Mouse (Mus musculus) heart, postnatal 14 days (tissue): ENCODE measurements around the gene Bnip1. TPM values are rescaled to one million over a fixed set of nuclear protein-coding genes. Genes with fewer than 3 reads are reported as not detected.

ENCODE experiments used
- DNase-seq, 2 experiments: peaks; one replicate each; pipeline ENCODE4 v3.0.0; 2021 to 2022
- intact Hi-C: fragments of 180-260 bp; cut with DNase I; formaldehyde crosslinking; loops from one replicate; pipeline ENCODE4 v1.15.1; 2025
- total RNA-seq, 2 experiments: library from RNA; stranded (reverse); gene quantifications; 2 replicates each; pipeline ENCODE4 v1.2.3; 2021

The Bnip1 gene
- total RNA-seq, 2 experiments from 2014 or later, result 27.0 to 32.0 TPM

GRCm38 (mm10) chr17:26791580-26791979 lies 10.7 kb downstream of the Bnip1 start:
- intact Hi-C loops, result no loop called here
- DNase-seq, result no peak

DNA sequence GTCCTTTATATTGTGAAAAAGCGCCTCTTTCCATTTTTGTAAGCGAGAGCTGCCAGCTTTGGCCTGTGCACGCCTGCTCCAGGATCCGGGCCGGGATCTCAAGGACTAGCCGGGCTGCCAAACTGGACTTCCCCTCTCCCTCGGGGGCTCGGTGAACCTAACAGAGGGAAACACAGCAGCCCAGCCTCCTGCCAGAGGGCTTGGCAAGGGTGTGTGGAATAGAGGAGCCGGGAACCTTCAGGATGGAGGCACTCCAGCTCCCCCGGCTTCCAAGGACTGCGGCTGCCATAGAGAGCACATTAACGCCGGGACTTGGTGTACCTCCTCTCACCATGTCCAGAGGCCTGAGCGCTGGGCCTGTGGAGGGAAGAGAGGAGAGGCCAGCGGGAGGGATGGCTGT lies 11.2 kb downstream of the Bnip1 start:
- intact Hi-C loops, result no loop called here
- DNase-seq, result peak; percentile 25 to 38

DNA sequence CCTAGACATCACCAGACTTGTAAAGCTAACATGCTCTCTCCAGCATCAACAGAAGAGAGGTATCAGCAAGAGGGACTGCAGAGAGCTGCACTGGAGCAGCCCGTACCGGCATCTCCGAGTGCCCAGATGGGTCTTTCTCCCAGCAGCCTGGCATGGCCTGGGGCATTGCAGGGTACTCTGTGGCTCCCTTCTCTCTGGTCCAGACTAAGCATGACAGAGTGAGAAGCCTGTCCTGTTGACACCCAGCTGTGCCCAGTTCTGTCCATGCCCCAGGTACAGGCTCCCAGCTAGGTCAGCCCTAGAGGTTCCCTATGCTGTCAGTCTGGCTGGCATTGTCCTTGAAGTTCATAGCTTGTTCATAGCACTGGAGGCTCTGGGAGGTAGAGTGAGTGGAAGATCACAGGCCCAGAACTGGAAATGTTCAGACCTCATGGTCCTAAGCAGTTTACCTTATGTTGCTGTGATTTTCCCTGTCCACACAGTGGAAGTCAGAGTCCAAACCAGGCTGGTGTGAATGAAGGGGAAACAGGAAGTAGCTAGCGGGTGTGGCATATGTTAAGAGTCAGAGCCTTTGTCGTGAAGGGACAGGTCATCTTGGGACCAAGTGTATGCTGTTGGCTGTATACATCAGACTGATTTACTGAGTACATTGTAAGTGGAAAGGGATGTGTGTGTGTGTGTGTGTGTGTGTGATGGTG lies 12.4 kb downstream of the Bnip1 start:
- intact Hi-C loops, result no loop called here
- DNase-seq, result no peak

- DNase-seq, result peak; percentile 60 to 81
- intact Hi-C loops, result loop anchor here (1.0 kb wide), 1 partner anchor 92 kb away; no protein-coding TSS in a partner anchor
Observed at GRCm38 (mm10) chr17:26794744-26795143, 13.9 kb downstream of the Bnip1 start.

DNA sequence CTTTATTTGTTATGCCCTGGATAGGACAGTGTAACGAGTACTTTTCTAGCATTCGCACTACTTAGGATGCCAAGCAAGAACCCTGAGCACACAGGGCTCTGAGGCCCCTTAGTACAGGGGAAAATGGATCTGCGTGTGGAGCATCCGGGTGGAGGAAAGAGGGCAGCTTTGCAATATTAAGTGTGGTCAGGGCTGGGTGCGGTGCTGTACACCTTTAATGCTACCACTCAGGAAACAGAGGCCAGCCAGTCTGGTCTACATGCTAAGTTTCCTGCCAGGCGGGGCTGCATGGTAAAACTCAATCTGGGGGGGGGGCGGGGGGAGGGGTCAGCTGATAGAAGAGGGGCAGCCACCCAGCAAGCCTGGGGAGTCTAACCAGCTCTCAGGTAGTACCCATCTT lies 14.5 kb downstream of the Bnip1 start:
- no peak for DNase-seq
- intact Hi-C loops, result loop anchor here (1.0 kb wide), 1 partner anchor 91 kb away; no protein-coding TSS in a partner anchor

GRCm38 (mm10) chr17:26797379-26798128 lies 16.7 kb downstream of the Bnip1 start:
- no peak for DNase-seq
- intact Hi-C loops, result no loop called here

GRCm38 (mm10) chr17:26802886-26803285 lies 22.0 kb downstream of the Bnip1 start:
- intact Hi-C loops, result no loop called here
- DNase-seq, result no peak

- intact Hi-C loops, result no loop called here
- no peak for DNase-seq
Observed at GRCm38 (mm10) chr17:26812607-26813006, 31.7 kb downstream of the Bnip1 start.

- intact Hi-C loops, result no loop called here
Observed at GRCm38 (mm10) chr17:26813497-26813896, 32.6 kb downstream of the Bnip1 start.

GRCm38 (mm10) chr17:26816810-26817209 lies 35.9 kb downstream of the Bnip1 start:
- DNase-seq, result no peak
- intact Hi-C loops, result no loop called here

More at GRCm38 (mm10) chr17:26813497-26813896, 32.6 kb downstream of the Bnip1 start:
- DNase-seq, result no peak

DNA sequence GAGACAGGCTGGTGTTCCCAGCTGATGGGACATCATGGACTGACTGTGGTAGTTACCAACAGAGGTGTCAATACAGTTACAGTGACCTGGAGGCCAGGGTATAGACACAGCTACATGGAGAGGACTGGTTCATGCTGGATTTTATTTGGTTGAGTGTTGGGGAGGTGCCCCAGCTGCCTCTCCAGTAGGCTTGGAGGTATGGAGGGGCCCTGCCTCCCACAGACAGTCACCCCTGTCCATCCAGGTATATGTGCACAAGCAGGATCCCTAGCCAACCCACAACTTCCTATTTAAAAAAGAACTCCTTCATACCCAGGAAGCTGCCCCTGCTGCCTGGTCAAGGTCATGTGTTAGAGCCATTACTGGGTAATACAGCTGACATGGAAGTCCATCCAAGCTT lies 36.9 kb downstream of the Bnip1 start:
- DNase-seq, result no peak
- intact Hi-C loops, result no loop called here

DNA sequence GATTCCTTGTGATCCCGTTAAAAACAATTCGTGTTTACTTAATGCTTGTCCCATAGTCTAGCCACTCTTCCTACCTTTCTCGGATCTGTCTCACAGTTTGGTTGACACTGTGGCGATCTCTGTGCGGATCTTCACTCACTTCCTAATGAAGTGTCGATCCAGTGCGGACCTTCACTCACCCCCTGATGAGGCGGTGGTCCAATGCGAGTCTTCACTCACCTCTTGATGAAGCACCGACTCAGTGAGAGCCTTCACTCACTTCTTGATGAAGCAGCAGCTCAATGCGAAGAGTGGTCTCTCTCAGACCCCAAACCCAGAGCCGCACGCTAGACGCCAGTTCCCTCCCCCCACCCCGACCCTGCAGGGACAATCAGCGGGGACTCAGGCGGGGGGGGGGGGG lies 45.3 kb downstream of the Bnip1 start:
- DNase-seq, result no peak
- intact Hi-C loops, result no loop called here

GRCm38 (mm10) chr17:26833806-26834205 lies 52.9 kb downstream of the Bnip1 start:
- DNase-seq, result no peak
- intact Hi-C loops, result no loop called here

- intact Hi-C loops, result no loop called here
- no peak for DNase-seq
Observed at GRCm38 (mm10) chr17:26834302-26834965, 53.6 kb downstream of the Bnip1 start.

DNA sequence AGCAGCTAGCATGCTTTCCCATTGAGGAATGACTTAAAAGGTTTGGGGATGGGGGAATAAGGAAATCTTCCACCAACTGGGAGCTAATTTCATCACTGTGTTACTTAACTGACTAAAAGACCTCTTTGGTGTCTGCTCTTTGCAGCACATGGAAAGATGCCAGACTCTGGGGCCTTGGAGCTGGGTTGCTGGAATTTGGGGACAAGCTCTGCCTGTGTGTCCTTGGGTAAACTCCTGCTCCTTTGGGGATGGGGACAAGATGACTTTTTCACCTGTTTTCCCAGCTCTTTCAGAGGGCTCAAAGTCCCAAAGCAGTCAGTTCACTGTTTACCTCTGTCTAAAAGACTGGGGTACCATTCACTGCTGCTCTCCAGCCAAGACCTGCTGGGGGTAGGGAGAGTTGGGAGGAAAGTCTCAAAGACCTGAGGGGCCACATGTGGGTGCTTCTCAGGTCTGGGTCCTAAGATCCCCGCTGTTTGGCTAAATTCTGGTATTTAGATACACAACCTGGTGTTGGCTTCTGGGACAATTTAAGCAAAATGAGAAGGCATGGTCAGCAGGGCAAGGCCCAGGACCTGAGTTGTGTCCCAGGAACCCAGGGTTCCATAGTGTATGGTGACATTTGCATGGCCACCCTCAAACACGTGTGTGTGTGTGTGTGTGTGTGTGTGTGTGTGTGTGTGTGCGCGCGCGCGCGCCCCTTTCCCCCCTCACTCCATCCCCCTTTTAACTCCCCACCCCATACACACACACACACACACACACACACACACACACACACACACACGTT lies 54.3 kb downstream of the Bnip1 start:
- intact Hi-C loops, result no loop called here
- peak in 1 of 2 experiments; percentile 22 for DNase-seq

DNA sequence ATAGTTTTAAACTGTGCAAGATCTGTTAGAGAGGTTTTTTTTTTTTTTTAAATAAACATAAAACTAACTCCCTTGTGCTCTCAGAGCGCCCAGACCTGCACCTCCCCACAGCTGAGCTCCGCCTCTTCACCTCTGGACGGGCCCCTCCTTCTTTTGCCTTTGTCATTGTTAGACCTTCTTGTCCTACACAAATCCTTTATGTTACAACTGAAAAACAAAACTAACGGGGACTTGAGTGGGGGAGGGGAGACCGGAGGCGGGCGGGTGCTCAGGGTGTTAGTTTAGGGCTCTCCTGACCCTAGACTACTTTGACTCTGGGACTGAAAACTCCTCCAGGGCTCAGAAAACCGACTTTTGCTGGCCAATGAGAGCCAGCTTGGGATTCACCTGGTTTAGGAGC lies 55.1 kb downstream of the Bnip1 start:
- no peak for DNase-seq
- intact Hi-C loops, result no loop called here

GRCm38 (mm10) chr17:26836377-26836776 lies 55.5 kb downstream of the Bnip1 start:
- intact Hi-C loops, result no loop called here
- no peak for DNase-seq

- intact Hi-C loops, result no loop called here
- peak in 1 of 2 experiments; percentile 9 for DNase-seq
Observed at GRCm38 (mm10) chr17:26836786-26837545, 56.1 kb downstream of the Bnip1 start.

DNA sequence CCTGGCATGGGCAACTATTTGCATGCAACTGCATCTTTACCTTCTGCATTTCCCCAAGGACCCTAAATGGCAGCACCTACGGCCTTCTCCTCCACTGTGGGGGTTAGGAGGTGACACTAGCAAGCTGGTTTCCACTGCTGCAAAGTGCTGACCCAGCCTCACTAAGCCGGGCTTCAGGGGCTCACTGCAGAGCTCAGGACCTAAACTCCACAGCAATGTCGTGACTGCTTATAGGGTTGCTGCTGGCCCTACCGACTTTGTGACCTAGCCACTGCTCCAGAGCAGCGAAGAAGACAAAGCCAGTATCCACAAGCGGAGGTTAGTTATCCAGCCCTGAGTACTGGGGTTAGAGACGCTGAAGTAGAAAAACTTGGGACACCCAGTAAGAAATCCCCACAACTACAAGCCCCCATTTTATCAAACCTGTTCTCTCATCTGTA lies 56.7 kb downstream of the Bnip1 start:
- intact Hi-C loops, result no loop called here

More for the DNA sequence above, 56.7 kb downstream of the Bnip1 start:
- DNase-seq, result no peak
